1 mouse cellular context compared by ENCODE assay signal in genomic region chr7:4130686-4131452, GRCm38 (mm10).
TF ChIP-seq lines count a peak whose summit lies in the region.

No protein-coding gene starts in this region.

TF ChIP-seq in C2C12, 6 proteins besides CTCF, POLR2A, EP300 and RAD21:
- TF ChIP-seq USF1 (IDR thresholded peaks at IDR 0.05; ENCODE audit: low read depth) (no peak), MAX (IDR thresholded peaks at IDR 0.05) (no peak), FOSL1 (IDR thresholded peaks at IDR 0.05; ENCODE audit: insufficient read depth, low read length, poor library complexity, severe bottlenecking) (no peak), MYOD1 (IDR thresholded peaks at IDR 0.05; ENCODE audit: control insufficient read depth, insufficient read length, low read depth) (no peak), CEBPB (IDR thresholded peaks at IDR 0.05; ENCODE audit: low read depth) (no peak), MYOG (IDR thresholded peaks at IDR 0.05; ENCODE audit: control insufficient read depth, extremely low read depth, insufficient read length) (no peak)
